Mouse (Mus musculus): ENCODE results near the gene Kbtbd12. TPM values are rescaled to one million over a fixed set of nuclear protein-coding genes. Genes with fewer than 3 reads are reported as not detected.

Kbtbd12 gene
- not detected for polyA plus RNA-seq (2017; shearing (Covaris generic))

- ATAC-seq: no peak
Observed at GRCm38 (mm10) chr6:88637611-88638301, at the start of gene Kbtbd12. Kbtbd12 (minus strand) TSS chr6:88637950.

GRCm38 (mm10) chr6:88683380-88684053 lies 45.8 kb upstream of the Kbtbd12 start:
- ATAC-seq: no peak

GRCm38 (mm10) chr6:88681026-88681425 lies 43.3 kb upstream of the Kbtbd12 start:
- no peak for ATAC-seq

GRCm38 (mm10) chr6:88677738-88678137 lies 40.0 kb upstream of the Kbtbd12 start:
- no peak for ATAC-seq

GRCm38 (mm10) chr6:88676753-88677736 lies 39.3 kb upstream of the Kbtbd12 start:
- no peak for ATAC-seq

GRCm38 (mm10) chr6:88675815-88676214 lies 38.1 kb upstream of the Kbtbd12 start:
- no peak for ATAC-seq

GRCm38 (mm10) chr6:88662284-88662683 lies 24.5 kb upstream of the Kbtbd12 start:
- no peak for ATAC-seq

GRCm38 (mm10) chr6:88661696-88662095 lies 23.9 kb upstream of the Kbtbd12 start:
- no peak for ATAC-seq

GRCm38 (mm10) chr6:88647564-88648295 lies 10.0 kb upstream of the Kbtbd12 start:
- no peak for ATAC-seq

GRCm38 (mm10) chr6:88644786-88645185 lies 7.0 kb upstream of the Kbtbd12 start:
- no peak for ATAC-seq

- ATAC-seq: no peak
Observed at GRCm38 (mm10) chr6:88641346-88641920, 3.7 kb upstream of the Kbtbd12 start.

- no peak for ATAC-seq
Observed at GRCm38 (mm10) chr6:88640331-88640730, 2.6 kb upstream of the Kbtbd12 start.

- ATAC-seq: no peak
Observed at GRCm38 (mm10) chr6:88639921-88640320, 2.2 kb upstream of the Kbtbd12 start.

GRCm38 (mm10) chr6:88639372-88639920 lies 1.7 kb upstream of the Kbtbd12 start:
- no peak for ATAC-seq

GRCm38 (mm10) chr6:88638917-88639316 lies 1.2 kb upstream of the Kbtbd12 start:
- no peak for ATAC-seq

GRCm38 (mm10) chr6:88635881-88636754 lies 1.6 kb downstream of the Kbtbd12 start:
- no peak for ATAC-seq

GRCm38 (mm10) chr6:88631293-88631692 lies 6.5 kb downstream of the Kbtbd12 start:
- no peak for ATAC-seq

- ATAC-seq: no peak
Observed at GRCm38 (mm10) chr6:88630560-88630959, 7.2 kb downstream of the Kbtbd12 start.

- no peak for ATAC-seq
Observed at GRCm38 (mm10) chr6:88629821-88630220, 7.9 kb downstream of the Kbtbd12 start.

- no peak for ATAC-seq
Observed at GRCm38 (mm10) chr6:88627317-88627811, 10.4 kb downstream of the Kbtbd12 start.
